Mouse (Mus musculus) embryonic facial prominence, embryonic 13.5 days (tissue): ENCODE measurements at regions not wholly inside any gene's neighbourhood (a gene's known extent, or its start where the extent isn't known, plus 50 kb on each side); places are given as distances from the start of the nearest gene placed in this dataset.
"Not testable (repeated sequence)": the region's sequence is repeated elsewhere in the genome, so short reads cannot be mapped to it uniquely, and the experiment has no call there.

Experiments
- ATAC-seq: fragments of 200-750 bp; cut with Nextera tagmentation; 2 replicates; pipeline ENCODE4 v1.8.0; 2017; ENCODE audit warnings: low read depth; ENCODE audit not compliant: insufficient number of reproducible peaks, insufficient read depth, low FRiP score, low TSS enrichment
- H3K27ac ChIP-seq: fragments of 300-500 bp; sonication (generic); 2 replicates; pipeline ENCODE4 v1.5.1; 2015; ENCODE audit warnings: moderate library complexity, mild to moderate bottlenecking, inconsistent platforms
- H3K27me3 ChIP-seq: fragments of 300-500 bp; sonication (generic); 2 replicates; pipeline ENCODE4 v1.6.1; 2015; ENCODE audit warnings: mild to moderate bottlenecking, inconsistent platforms
- H3K36me3 ChIP-seq: fragments of 300-500 bp; sonication (generic); 2 replicates; pipeline ENCODE4 v1.6.1; 2015; ENCODE audit warnings: mild to moderate bottlenecking, inconsistent platforms
- H3K4me1 ChIP-seq: fragments of 300-500 bp; sonication (generic); 2 replicates; pipeline ENCODE4 v1.6.1; 2015; ENCODE audit warnings: inconsistent platforms
- H3K4me2 ChIP-seq: fragments of 300-500 bp; sonication (generic); 2 replicates; pipeline ENCODE4 v1.6.1; 2015; ENCODE audit warnings: moderate library complexity, mild to moderate bottlenecking, inconsistent platforms
- H3K4me3 ChIP-seq: fragments of 300-500 bp; sonication (generic); 2 replicates; pipeline ENCODE4 v1.5.1; 2015; ENCODE audit warnings: mild to moderate bottlenecking, inconsistent platforms
- H3K9ac ChIP-seq: fragments of 300-500 bp; sonication (generic); 2 replicates; pipeline ENCODE4 v1.6.1; 2015; ENCODE audit warnings: mild to moderate bottlenecking, inconsistent platforms
- H3K9me3 ChIP-seq: fragments of 300-500 bp; sonication (generic); 2 replicates; pipeline ENCODE4 v1.6.1; 2016; ENCODE audit warnings: inconsistent platforms
- WGBS: fragments of 180-500 bp; shearing (Covaris S2); methylation state at CpG from one replicate; pipeline ENCODE4 v1.1.7; 2015; ENCODE audit warnings: mixed read lengths; 5-methylcytosine and 5-hydroxymethylcytosine counted together

GRCm38 (mm10) chr17:27298351-27298750 is 94.1 kb upstream of the Lemd2 start:
- no peaks in the 10 kb centered on the region for H3K4me1 ChIP-seq
- H3K4me3 ChIP-seq, result no peak overlapping the region
- H3K36me3 ChIP-seq, result no peaks in the 10 kb centered on the region
- H3K27ac ChIP-seq, result no peak overlapping the region
- no peaks in the 10 kb centered on the region for H3K27me3 ChIP-seq
- no peak overlapping the region for H3K9ac ChIP-seq
- no peak for ATAC-seq
- H3K4me2 ChIP-seq, result no peak overlapping the region
- WGBS, result 82% methylated on average over 10 of the region's 10 CpGs
- H3K9me3 ChIP-seq, result peaks cover 7% of the 10 kb centered on the region; the same call in 1 of the 2 replicates

- WGBS, result 88% methylated on average over 5 of the region's 5 CpGs
- no peak for ATAC-seq
Observed at GRCm38 (mm10) chr17:27296156-27296555, 91.9 kb upstream of the Lemd2 start.

GRCm38 (mm10) chr17:27294208-27294604 is 89.9 kb upstream of the Lemd2 start:
- WGBS, result 77% methylated on average over 5 of the region's 5 CpGs
- H3K9ac ChIP-seq, result no peak overlapping the region
- no peaks in the 10 kb centered on the region for H3K27me3 ChIP-seq
- no peaks in the 10 kb centered on the region for H3K4me1 ChIP-seq
- H3K27ac ChIP-seq, result no peak overlapping the region
- no peak for ATAC-seq
- no peaks in the 10 kb centered on the region for H3K36me3 ChIP-seq
- no peak overlapping the region for H3K4me2 ChIP-seq
- peaks cover 13% of the 10 kb centered on the region; the same call in 1 of the 2 replicates for H3K9me3 ChIP-seq
- no peak overlapping the region for H3K4me3 ChIP-seq

More at GRCm38 (mm10) chr17:27296156-27296555, 91.9 kb upstream of the Lemd2 start:
- Histone ChIP-seq H3K27ac (no peak overlapping the region), H3K9me3 (peaks cover 7% of the 10 kb centered on the region; the same call in 1 of the 2 replicates), H3K36me3 (no peaks in the 10 kb centered on the region), H3K9ac (no peak overlapping the region), H3K27me3 (no peaks in the 10 kb centered on the region), H3K4me1 (no peaks in the 10 kb centered on the region), H3K4me2 (no peak overlapping the region), H3K4me3 (no peak overlapping the region)

- WGBS, result 75% methylated on average over 14 of the region's 14 CpGs
- peaks cover 13% of the 10 kb centered on the region; the same call in 1 of the 2 replicates for H3K9me3 ChIP-seq
- H3K27ac ChIP-seq, result no peak overlapping the region
- no peak overlapping the region for H3K4me2 ChIP-seq
- no peak for ATAC-seq
- H3K27me3 ChIP-seq, result no peaks in the 10 kb centered on the region
- H3K9ac ChIP-seq, result no peak overlapping the region; the same call in 1 of the 2 replicates
- no peaks in the 10 kb centered on the region for H3K4me1 ChIP-seq
- no peak overlapping the region for H3K4me3 ChIP-seq
- H3K36me3 ChIP-seq, result no peaks in the 10 kb centered on the region
Observed at GRCm38 (mm10) chr17:27293586-27294207, 89.4 kb upstream of the Lemd2 start.

GRCm38 (mm10) chr17:27291673-27292072 is 87.4 kb upstream of the Lemd2 start:
- Histone ChIP-seq H3K9ac (no peak overlapping the region), H3K27ac (no peak overlapping the region), H3K4me1 (no peaks in the 10 kb centered on the region), H3K27me3 (no peaks in the 10 kb centered on the region), H3K4me2 (no peak overlapping the region), H3K36me3 (no peaks in the 10 kb centered on the region), H3K9me3 (peaks cover 13% of the 10 kb centered on the region; the same call in 1 of the 2 replicates), H3K4me3 (no peak overlapping the region)
- ATAC-seq, result no peak
- WGBS, result 88% methylated on average over 10 of the region's 10 CpGs

GRCm38 (mm10) chr17:27291176-27291575 is 86.9 kb upstream of the Lemd2 start:
- Histone ChIP-seq H3K36me3 (no peaks in the 10 kb centered on the region), H3K9me3 (peaks cover 8% of the 10 kb centered on the region; the same call in 1 of the 2 replicates), H3K4me3 (no peak overlapping the region), H3K4me2 (no peak overlapping the region), H3K27me3 (no peaks in the 10 kb centered on the region), H3K9ac (no peak overlapping the region), H3K27ac (no peak overlapping the region), H3K4me1 (no peaks in the 10 kb centered on the region)
- no peak for ATAC-seq
- WGBS, result 92% methylated on average over 14 of the region's 14 CpGs

- H3K9ac ChIP-seq, result no peak overlapping the region
- peaks cover 6% of the 10 kb centered on the region; the same call in 1 of the 2 replicates for H3K9me3 ChIP-seq
- no peak overlapping the region for H3K27ac ChIP-seq
- no peak overlapping the region for H3K4me2 ChIP-seq
- WGBS, result 95% methylated on average over 16 of the region's 16 CpGs
- H3K27me3 ChIP-seq, result no peaks in the 10 kb centered on the region
- no peaks in the 10 kb centered on the region for H3K36me3 ChIP-seq
- no peak overlapping the region for H3K4me3 ChIP-seq
- no peak for ATAC-seq
- H3K4me1 ChIP-seq, result no peaks in the 10 kb centered on the region
Observed at GRCm38 (mm10) chr17:27290311-27290710, 86.0 kb upstream of the Lemd2 start.

- WGBS, result 92% methylated on average over 14 of the region's 15 CpGs
- not testable (repeated sequence) for H3K9me3 ChIP-seq, H3K4me1 ChIP-seq, H3K4me2 ChIP-seq, ATAC-seq, H3K27me3 ChIP-seq, H3K9ac ChIP-seq, H3K4me3 ChIP-seq, H3K36me3 ChIP-seq, H3K27ac ChIP-seq
Observed at GRCm38 (mm10) chr17:27289804-27290203, 85.5 kb upstream of the Lemd2 start.

- ATAC-seq, H3K9ac ChIP-seq: not testable (repeated sequence)
- WGBS, result 93% methylated on average over 10 of the region's 10 CpGs
Observed at GRCm38 (mm10) chr17:27287986-27288385, 83.7 kb upstream of the Lemd2 start.

GRCm38 (mm10) chr17:27281241-27281640 is 77.0 kb upstream of the Lemd2 start:
- no peak overlapping the region for H3K4me2 ChIP-seq
- WGBS, result 81% methylated on average over 9 of the region's 9 CpGs
- H3K27me3 ChIP-seq, result no peaks in the 10 kb centered on the region
- no peak overlapping the region for H3K9ac ChIP-seq
- peaks cover 10% of the 10 kb centered on the region for H3K9me3 ChIP-seq
- no peak for ATAC-seq
- H3K36me3 ChIP-seq, result no peaks in the 10 kb centered on the region
- no peaks in the 10 kb centered on the region for H3K4me1 ChIP-seq
- H3K27ac ChIP-seq, result no peak overlapping the region
- H3K4me3 ChIP-seq, result no peak overlapping the region

More at GRCm38 (mm10) chr17:27287986-27288385, 83.7 kb upstream of the Lemd2 start:
- H3K4me1 ChIP-seq, H3K9me3 ChIP-seq, H3K4me2 ChIP-seq, H3K4me3 ChIP-seq, H3K27me3 ChIP-seq, H3K36me3 ChIP-seq, H3K27ac ChIP-seq: not testable (repeated sequence)

- H3K9me3 ChIP-seq, result peaks cover 17% of the 10 kb centered on the region
- H3K27ac ChIP-seq, H3K27me3 ChIP-seq, H3K4me3 ChIP-seq, H3K9ac ChIP-seq, H3K4me2 ChIP-seq, H3K4me1 ChIP-seq, H3K36me3 ChIP-seq, ATAC-seq: not testable (repeated sequence)
- 93% methylated on average over 17 of the region's 17 CpGs for WGBS
Observed at GRCm38 (mm10) chr17:27279491-27280288, 75.4 kb upstream of the Lemd2 start.

GRCm38 (mm10) chr17:27277786-27278185 is 73.5 kb upstream of the Lemd2 start:
- not testable (repeated sequence) for H3K9ac ChIP-seq, H3K27ac ChIP-seq, H3K36me3 ChIP-seq, H3K4me3 ChIP-seq, H3K4me1 ChIP-seq, H3K27me3 ChIP-seq, ATAC-seq, H3K4me2 ChIP-seq
- peaks cover 17% of the 10 kb centered on the region for H3K9me3 ChIP-seq
- WGBS, result 94% methylated on average over 12 of the region's 12 CpGs
